Mouse (Mus musculus) embryonic facial prominence, embryonic 14.5 days (tissue): Measurements from ENCODE around the gene Sap25. TPM values are rescaled to one million over a fixed set of nuclear protein-coding genes. Genes with fewer than 3 reads are reported as not detected.

Experiments used
- ATAC-seq: fragments of 200-750 bp; cut with Nextera tagmentation; 2 replicates; pipeline ENCODE4 v1.8.0; 2017; ENCODE audit warnings: low read depth, moderate number of reproducible peaks, moderate TSS enrichment
- DNase-seq: peaks from one replicate; pipeline ENCODE4 v3.0.0-alpha.2; 2015; ENCODE audit warnings: low spot score
- H3K27ac ChIP-seq: fragments of 300-500 bp; sonication (generic); replicated peaks from 2 replicates; pipeline ENCODE4 v1.5.1; 2014; ENCODE audit warnings: low read depth, mild to moderate bottlenecking, low read length, moderate library complexity
- H3K27me3 ChIP-seq: fragments of 300-500 bp; sonication (generic); replicated peaks from 2 replicates; pipeline ENCODE4 v1.6.1; 2014; ENCODE audit warnings: low read length; ENCODE audit not compliant: control insufficient read depth, insufficient read depth
- H3K36me3 ChIP-seq: fragments of 300-500 bp; sonication (generic); 2 replicates; pipeline ENCODE4 v1.6.1; 2014; ENCODE audit warnings: low read length, mixed read lengths; ENCODE audit not compliant: control insufficient read depth, insufficient read depth
- H3K4me1 ChIP-seq: fragments of 300-500 bp; sonication (generic); 2 replicates; pipeline ENCODE4 v1.6.1; 2014; ENCODE audit warnings: antibody characterized with exemption, low read length; ENCODE audit not compliant: control insufficient read depth, insufficient read depth
- H3K4me2 ChIP-seq: fragments of 300-500 bp; sonication (generic); 2 replicates; pipeline ENCODE4 v1.6.1; 2014; ENCODE audit warnings: low read depth, mild to moderate bottlenecking, low read length, moderate library complexity, mixed read lengths
- H3K4me3 ChIP-seq: fragments of 300-500 bp; sonication (generic); 2 replicates; pipeline ENCODE4 v1.5.1; 2014; ENCODE audit warnings: low read depth, mild to moderate bottlenecking, low read length
- H3K9ac ChIP-seq: fragments of 300-500 bp; sonication (generic); 2 replicates; pipeline ENCODE4 v1.6.1; 2014; ENCODE audit warnings: low read depth, mild to moderate bottlenecking, low read length, moderate library complexity, mixed read lengths
- H3K9me3 ChIP-seq: fragments of 300-500 bp; sonication (generic); 2 replicates; pipeline ENCODE4 v1.6.1; 2016; ENCODE audit warnings: low read length; ENCODE audit not compliant: control insufficient read depth
- WGBS: fragments of 180-500 bp; shearing (Covaris S2); extraction: QIAGEN DNeasy Blood & Tissue Kit; methylation state at CpG from one replicate; pipeline ENCODE4 v1.1.7; 2014; 5-methylcytosine and 5-hydroxymethylcytosine counted together
- polyA plus RNA-seq: library from polyadenylated mRNA; unstranded; fragments of >200 nt; fragmentation: Nextera tagmentation; extraction: Ambion mirVana; gene quantifications from 2 replicates; pipeline ENCODE4 v1.2.1, GENCODE M21; 2014

The Sap25 gene
- polyA plus RNA-seq, 1 experiment from 2014 or later = 7.2 TPM

DNA sequence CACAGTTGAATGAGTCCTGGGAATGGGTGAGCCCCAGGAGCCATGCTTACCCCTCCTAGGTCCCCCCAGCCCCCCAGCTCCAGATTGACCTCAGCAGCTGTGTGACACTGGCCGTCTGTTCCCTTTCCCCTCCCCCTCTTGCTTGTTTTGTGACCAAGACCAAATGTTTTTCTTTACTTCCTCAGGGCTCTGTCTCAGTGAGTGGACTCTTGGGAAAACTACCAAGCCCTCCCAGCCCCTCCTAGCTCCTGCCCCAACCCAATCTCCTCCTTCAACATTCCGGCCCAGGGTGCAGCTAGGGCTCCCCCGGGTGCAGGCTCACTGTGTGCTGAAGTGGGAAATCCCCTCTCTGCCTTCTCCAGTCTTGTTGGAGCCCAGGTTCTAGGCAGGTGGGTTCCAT is 10.5 kb upstream of the Sap25 start:
- Histone ChIP-seq H3K27me3 (no peaks in the 10 kb centered on the region), H3K27ac (peak overlapping the region; percentile 89), H3K4me3 (peak overlapping the region; percentile 99), H3K9ac (peak overlapping the region; percentile 81), H3K36me3 (peaks cover 21% of the 10 kb centered on the region), H3K4me1 (peaks cover 34% of the 10 kb centered on the region), H3K4me2 (peak overlapping the region; percentile 94), H3K9me3 (no peaks in the 10 kb centered on the region)
- WGBS = 31% methylated on average over 3 of the region's 3 CpGs
- DNase-seq (no peak), ATAC-seq (no peak)

DNA sequence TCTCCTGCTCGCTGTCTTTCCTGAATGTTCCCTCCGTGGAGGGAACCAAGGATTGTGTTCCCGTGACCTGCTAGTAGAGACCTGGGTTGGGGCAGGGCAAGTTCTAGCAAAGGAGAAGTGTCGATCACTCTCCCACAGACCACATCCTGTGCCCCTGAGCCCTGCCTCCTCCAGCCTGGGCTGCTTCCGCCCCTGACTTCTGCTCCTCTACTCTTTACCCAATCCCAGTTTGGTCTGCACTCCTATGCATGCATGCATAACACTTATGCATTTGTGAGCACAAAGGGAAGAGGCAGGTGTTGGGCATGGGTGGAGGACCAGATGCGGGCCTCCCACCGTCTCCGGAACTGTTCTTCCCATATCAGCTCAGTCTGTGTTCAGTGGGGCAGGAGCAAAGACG is 10.0 kb upstream of the Sap25 start:
- DNase-seq (no peak), ATAC-seq (no peak)
- H3K4me2 ChIP-seq = peak overlapping the region; percentile 94
- H3K4me3 ChIP-seq = peak overlapping the region; percentile 99; the same call in 1 of the 2 replicates
- no peaks in the 10 kb centered on the region for H3K9me3 ChIP-seq
- H3K27me3 ChIP-seq = no peaks in the 10 kb centered on the region
- peak overlapping the region; percentile 89 for H3K27ac ChIP-seq
- peaks cover 34% of the 10 kb centered on the region for H3K4me1 ChIP-seq
- peaks cover 26% of the 10 kb centered on the region for H3K36me3 ChIP-seq
- WGBS = 55% methylated on average over 9 of the region's 9 CpGs
- peak overlapping the region; percentile 81; the same call in 1 of the 2 replicates for H3K9ac ChIP-seq

DNA sequence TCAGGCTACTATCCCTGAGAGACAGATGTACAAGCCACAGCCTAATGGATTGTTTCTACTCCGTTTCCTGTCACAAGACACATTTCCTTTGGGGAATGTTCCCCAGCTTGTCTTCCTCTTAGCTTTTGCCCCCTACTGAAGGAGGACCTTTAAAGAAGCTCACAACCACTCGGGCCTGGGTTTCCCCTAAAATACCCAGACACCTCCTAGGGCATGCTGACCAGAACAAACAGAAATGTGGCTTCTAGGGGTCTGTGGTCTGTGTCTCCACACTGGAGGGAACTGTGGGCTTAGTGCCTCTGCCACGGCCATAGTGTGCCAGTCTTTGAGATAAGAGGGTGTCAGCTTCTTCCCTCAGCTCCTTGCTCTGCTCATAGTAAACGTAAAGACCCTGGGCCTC is 9.5 kb upstream of the Sap25 start:
- H3K36me3 ChIP-seq = peaks cover 31% of the 10 kb centered on the region
- H3K27me3 ChIP-seq = no peaks in the 10 kb centered on the region
- H3K27ac ChIP-seq = 0 out of 2 replicates have a peak overlapping the region, but pooled peaks have one; percentile 28
- H3K4me2 ChIP-seq = peak overlapping the region; percentile 94
- DNase-seq = no peak
- peak overlapping the region; percentile 31; the same call in 1 of the 2 replicates for H3K9ac ChIP-seq
- no peak for ATAC-seq
- no peak overlapping the region for H3K4me3 ChIP-seq
- peaks cover 34% of the 10 kb centered on the region for H3K4me1 ChIP-seq
- WGBS = 60% methylated on average over 4 of the region's 4 CpGs
- no peaks in the 10 kb centered on the region for H3K9me3 ChIP-seq

DNA sequence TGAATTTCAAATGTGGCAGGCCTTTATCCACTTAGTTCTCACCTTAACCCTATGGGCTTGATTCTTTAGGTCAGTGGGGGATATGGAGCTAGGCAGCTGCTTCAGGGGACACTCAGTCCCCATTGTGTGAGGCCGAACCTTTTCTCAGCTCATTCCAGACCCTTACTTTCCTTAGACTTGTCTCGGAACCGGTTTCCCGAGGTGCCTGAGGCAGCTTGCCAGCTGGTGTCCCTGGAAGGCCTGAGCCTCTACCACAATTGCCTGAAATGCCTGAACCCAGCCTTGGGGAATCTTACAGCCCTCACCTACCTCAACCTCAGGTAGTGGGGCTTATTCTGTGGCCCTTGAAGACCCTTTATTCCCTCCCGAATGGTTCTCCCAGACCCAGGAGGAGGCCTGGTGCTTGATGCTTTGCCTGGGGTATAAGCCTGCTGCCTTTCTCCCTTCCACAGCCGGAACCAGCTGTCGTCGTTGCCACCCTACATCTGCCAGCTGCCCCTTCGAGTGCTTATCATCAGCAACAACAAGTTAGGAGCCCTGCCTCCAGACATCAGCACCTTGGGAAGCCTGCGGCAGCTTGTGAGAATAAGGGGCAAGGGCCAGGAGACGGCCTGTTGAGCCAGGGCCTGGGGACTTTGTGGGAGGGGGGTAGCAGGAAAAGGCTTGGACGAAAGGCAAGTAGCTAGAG is 7.6 kb upstream of the Sap25 start:
- 70% methylated on average over 12 of the region's 12 CpGs for WGBS
- H3K9ac ChIP-seq = peak overlapping the region; percentile 23; the same call in 1 of the 2 replicates
- H3K4me3 ChIP-seq = no peak overlapping the region
- H3K4me2 ChIP-seq = no peak overlapping the region
- H3K9me3 ChIP-seq = no peaks in the 10 kb centered on the region
- peaks cover 26% of the 10 kb centered on the region for H3K4me1 ChIP-seq
- H3K36me3 ChIP-seq = peaks cover 50% of the 10 kb centered on the region
- DNase-seq = no peak
- H3K27me3 ChIP-seq = no peaks in the 10 kb centered on the region
- H3K27ac ChIP-seq = 0 out of 2 replicates have a peak overlapping the region, but pooled peaks have one; percentile 21
- ATAC-seq = no peak

DNA sequence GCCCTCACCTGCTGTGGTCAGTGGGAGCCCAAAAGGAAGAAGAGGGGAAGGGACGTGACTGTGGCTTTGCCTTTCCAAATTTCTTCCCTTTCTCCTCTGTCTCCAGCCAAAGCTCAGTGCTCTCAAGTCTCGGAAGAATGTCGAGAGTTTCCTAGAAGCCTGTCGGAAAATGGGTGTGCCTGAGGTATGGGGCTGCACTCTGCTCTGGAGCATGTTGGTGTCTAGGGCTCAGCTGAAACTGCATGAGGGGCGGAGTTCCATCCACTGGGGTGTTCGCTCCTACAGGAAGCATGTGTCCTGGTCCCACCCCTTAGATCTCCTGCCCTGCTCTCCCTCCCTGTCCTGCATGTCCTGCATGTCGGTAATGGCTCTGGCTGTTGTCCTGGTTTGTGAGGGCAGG is 1.7 kb upstream of the Sap25 start:
- DNase-seq (no peak), ATAC-seq (no peak)
- H3K36me3 ChIP-seq = peaks cover 78% of the 10 kb centered on the region
- no peak overlapping the region for H3K4me2 ChIP-seq
- H3K27ac ChIP-seq = no peak overlapping the region
- H3K9me3 ChIP-seq = no peaks in the 10 kb centered on the region
- H3K9ac ChIP-seq = no peak overlapping the region
- peaks cover 9% of the 10 kb centered on the region; the same call in 1 of the 2 replicates for H3K27me3 ChIP-seq
- no peak overlapping the region for H3K4me3 ChIP-seq
- H3K4me1 ChIP-seq = no peaks in the 10 kb centered on the region
- 81% methylated on average over 7 of the region's 7 CpGs for WGBS

DNA sequence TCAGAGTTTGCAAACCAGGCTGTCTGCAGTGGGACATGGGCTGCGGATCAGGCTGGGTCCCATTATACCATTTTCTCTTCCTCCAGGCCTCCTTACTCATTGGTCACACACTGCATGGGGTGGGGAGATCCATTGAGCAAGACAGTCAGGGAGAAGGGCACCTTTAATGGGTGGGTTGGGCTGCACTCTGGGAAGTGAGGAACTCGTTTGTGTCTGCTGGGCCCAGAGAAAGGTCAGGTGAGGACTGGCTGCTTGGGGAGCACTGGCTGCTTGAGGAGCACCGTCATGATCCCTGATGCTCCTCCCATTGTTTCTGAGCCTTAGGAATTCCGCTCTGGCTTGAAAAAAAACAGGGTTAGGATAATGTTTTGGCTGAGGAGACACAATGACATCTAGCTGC is 1.8 kb downstream of the Sap25 start:
- Histone ChIP-seq H3K36me3 (peaks cover 45% of the 10 kb centered on the region), H3K9me3 (no peaks in the 10 kb centered on the region), H3K4me3 (no peak overlapping the region), H3K9ac (no peak overlapping the region), H3K27me3 (peaks cover 29% of the 10 kb centered on the region), H3K27ac (no peak overlapping the region), H3K4me2 (no peak overlapping the region), H3K4me1 (peaks cover 4% of the 10 kb centered on the region)
- 48% methylated on average over 4 of the region's 4 CpGs for WGBS
- DNase-seq (no peak), ATAC-seq (no peak)

DNA sequence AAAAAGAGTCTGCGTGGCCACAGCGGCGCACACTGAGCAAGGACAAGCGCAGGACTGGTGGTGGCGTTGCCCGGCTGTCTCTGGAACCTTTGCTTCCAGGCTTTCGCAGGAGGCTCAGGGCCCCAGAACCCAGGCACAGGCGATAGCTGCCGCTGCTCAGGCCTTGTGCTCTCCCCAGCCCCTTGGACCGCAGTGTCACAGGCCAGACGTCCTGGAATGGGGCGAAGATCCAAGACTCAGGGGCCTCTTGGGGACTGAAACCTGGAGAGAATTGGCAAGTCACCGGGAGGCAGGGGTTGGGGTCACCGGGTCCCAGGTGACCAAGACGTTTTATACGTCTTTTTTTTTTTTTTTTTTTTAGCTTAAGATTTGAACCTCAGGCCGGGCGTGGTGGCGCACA is 3.4 kb downstream of the Sap25 start:
- H3K4me3 ChIP-seq = no peak overlapping the region
- H3K27me3 ChIP-seq = peaks cover 29% of the 10 kb centered on the region
- peaks cover 31% of the 10 kb centered on the region for H3K36me3 ChIP-seq
- H3K27ac ChIP-seq = no peak overlapping the region
- H3K9ac ChIP-seq = no peak overlapping the region
- no peak overlapping the region for H3K4me2 ChIP-seq
- DNase-seq (no peak), ATAC-seq (no peak)
- no peaks in the 10 kb centered on the region for H3K9me3 ChIP-seq
- peaks cover 7% of the 10 kb centered on the region for H3K4me1 ChIP-seq
- WGBS = 47% methylated on average over 19 of the region's 19 CpGs

DNA sequence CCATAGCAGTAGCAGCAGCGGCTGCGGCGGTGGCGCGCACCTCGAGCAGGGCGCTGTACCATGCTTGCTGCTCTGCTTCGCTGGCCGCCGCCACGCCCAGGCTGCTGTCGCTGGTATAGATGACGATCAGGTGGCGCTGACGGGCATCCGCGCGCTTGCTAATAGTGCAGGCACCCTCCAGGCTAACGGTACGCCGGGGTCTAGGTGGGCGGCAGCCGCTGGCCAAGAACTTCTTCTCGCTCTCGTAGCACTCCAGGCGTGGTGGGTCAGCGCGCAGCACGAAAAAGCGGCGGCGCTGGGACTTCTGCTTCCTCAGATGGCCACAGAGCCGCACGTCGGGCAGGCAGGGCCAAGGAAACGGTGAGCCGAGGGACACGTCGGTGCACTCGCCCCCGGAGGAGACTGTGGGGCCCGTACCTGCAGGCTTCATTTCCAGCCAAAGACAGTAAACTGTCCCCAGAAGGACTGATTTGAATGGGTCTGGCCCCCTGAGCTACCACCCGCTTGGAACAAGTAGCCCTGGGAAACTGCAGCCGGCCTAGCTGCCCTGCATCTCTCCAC is 4.0 kb downstream of the Sap25 start:
- Histone ChIP-seq H3K4me2 (peak overlapping the region; percentile 54), H3K9ac (0 out of 2 replicates have a peak overlapping the region, but pooled peaks have one; percentile 38), H3K9me3 (no peaks in the 10 kb centered on the region), H3K4me3 (peak overlapping the region; percentile 32), H3K4me1 (peaks cover 14% of the 10 kb centered on the region), H3K36me3 (peaks cover 24% of the 10 kb centered on the region), H3K27me3 (peaks cover 29% of the 10 kb centered on the region), H3K27ac (no peak overlapping the region)
- ATAC-seq = no peak
- 4% methylated on average over 44 of the region's 44 CpGs for WGBS
- DNase-seq = no peak
